Mouse (Mus musculus): ENCODE results near the gene Btbd35f3. TPM values are rescaled to one million over a fixed set of nuclear protein-coding genes. Genes with fewer than 3 reads are reported as not detected.
"Not testable (repeated sequence)": the region's sequence is repeated elsewhere in the genome, so short reads cannot be mapped to it uniquely, and the experiment has no call there.

The Btbd35f3 gene
- total RNA-seq (2014; rRNA removed) (not detected in 2 replicates), polyA plus RNA-seq (2015; fragmentation: Nextera tagmentation; extraction: Ambion mirVana) (not detected in 2 replicates)

GRCm38 (mm10) chrX:4037374-4037773 is at the start of gene Btbd35f3:
Gene Btbd35f3 (plus strand): TSS chrX:4037674.
- WGBS, result no CpG with 5 or more reads among the region's 3 CpGs
- not testable (repeated sequence) for H3K36me3 ChIP-seq (ENCODE audit: insufficient read depth, low read length); H3K4me1 ChIP-seq (ENCODE audit: insufficient read depth, low read length); ATAC-seq; H3K9me3 ChIP-seq (ENCODE audit: low read length); H3K4me2 ChIP-seq (ENCODE audit: low read depth, low read length); DNase-seq (ENCODE audit: low spot score); H3K27me3 ChIP-seq (ENCODE audit: insufficient read depth, low read length); H3K4me3 ChIP-seq (ENCODE audit: low read length); H3K27ac ChIP-seq; H3K9ac ChIP-seq (replicated peaks; ENCODE audit: low read length)

Other genes with a start within 250 kb of the Btbd35f3 start
- gene Btbd35f16, start 80.7 kb upstream of the Btbd35f3 start, total RNA-seq (2014; rRNA removed), result not detected in 2 replicates
- not detected in 2 replicates for gene Btbd35f16, start 80.7 kb upstream of the Btbd35f3 start, polyA plus RNA-seq (2015; fragmentation: Nextera tagmentation; extraction: Ambion mirVana)
- not detected in 2 replicates for gene Btbd35f28, start 158.9 kb downstream of the Btbd35f3 start, total RNA-seq (2014; rRNA removed)
- gene Btbd35f28, start 158.9 kb downstream of the Btbd35f3 start, polyA plus RNA-seq (2015; fragmentation: Nextera tagmentation; extraction: Ambion mirVana), result not detected in 2 replicates